Mouse (Mus musculus) forebrain, embryonic 14.5 days (tissue): ENCODE measurements around the gene Tmem41a. TPM values are rescaled to one million over a fixed set of nuclear protein-coding genes. Genes with fewer than 3 reads are reported as not detected.

Source experiments
- ATAC-seq: fragments of 200-750 bp; cut with Nextera tagmentation; 2 replicates; pipeline ENCODE4 v1.8.0; 2017; ENCODE audit warnings: mild to moderate bottlenecking, moderate library complexity
- DNase-seq: peaks from one replicate; pipeline ENCODE4 v3.0.0-alpha.2; 2015; ENCODE audit warnings: low spot score
- H3K27ac ChIP-seq: fragments of 300-500 bp; sonication (generic); 2 replicates; pipeline ENCODE4 v1.5.1; 2014; ENCODE audit warnings: low read depth, mild to moderate bottlenecking, control low read depth, low read length, moderate library complexity
- H3K27me3 ChIP-seq: fragments of 300-500 bp; sonication (generic); replicated peaks from 2 replicates; pipeline ENCODE4 v1.6.1; 2014; ENCODE audit warnings: low read length, control low read depth, mixed read lengths; ENCODE audit not compliant: control insufficient read depth, insufficient read depth
- H3K36me3 ChIP-seq: fragments of 300-500 bp; sonication (generic); 2 replicates; pipeline ENCODE4 v1.6.1; 2014; ENCODE audit warnings: low read length, control low read depth; ENCODE audit not compliant: control insufficient read depth, insufficient read depth
- H3K4me1 ChIP-seq: fragments of 300-500 bp; sonication (generic); 2 replicates; pipeline ENCODE4 v1.6.1; 2014; ENCODE audit warnings: antibody characterized with exemption, low read length, control low read depth; ENCODE audit not compliant: control insufficient read depth, insufficient read depth
- H3K4me2 ChIP-seq: fragments of 300-500 bp; sonication (generic); 2 replicates; pipeline ENCODE4 v1.6.1; 2014; ENCODE audit warnings: mild to moderate bottlenecking, control low read depth, low read length
- H3K4me3 ChIP-seq: fragments of 300-500 bp; sonication (generic); 2 replicates; pipeline ENCODE4 v1.5.1; 2014; ENCODE audit warnings: low read depth, low read length, control low read depth
- H3K9ac ChIP-seq: fragments of 300-500 bp; sonication (generic); 2 replicates; pipeline ENCODE4 v1.6.1; 2014; ENCODE audit warnings: mild to moderate bottlenecking, low read length, control low read depth, moderate library complexity
- H3K9me3 ChIP-seq: fragments of 300-500 bp; sonication (generic); replicated peaks from 2 replicates; pipeline ENCODE4 v1.6.1; 2016; ENCODE audit warnings: low read length, control low read depth, mixed read lengths; ENCODE audit not compliant: control insufficient read depth
- WGBS: fragments of 180-500 bp; shearing (Covaris S2); extraction: QIAGEN DNeasy Blood & Tissue Kit; methylation state at CpG from one replicate; pipeline ENCODE4 v1.1.7; 2014; 5-methylcytosine and 5-hydroxymethylcytosine counted together
- polyA plus RNA-seq: library from polyadenylated mRNA; unstranded; fragments of >200 nt; fragmentation: Nextera tagmentation; extraction: Ambion mirVana; gene quantifications from 2 replicates; pipeline ENCODE4 v1.2.1, GENCODE M21; 2014

Gene Tmem41a
- polyA plus RNA-seq, 1 experiment from 2014 or later = 33.5 TPM

DNA sequence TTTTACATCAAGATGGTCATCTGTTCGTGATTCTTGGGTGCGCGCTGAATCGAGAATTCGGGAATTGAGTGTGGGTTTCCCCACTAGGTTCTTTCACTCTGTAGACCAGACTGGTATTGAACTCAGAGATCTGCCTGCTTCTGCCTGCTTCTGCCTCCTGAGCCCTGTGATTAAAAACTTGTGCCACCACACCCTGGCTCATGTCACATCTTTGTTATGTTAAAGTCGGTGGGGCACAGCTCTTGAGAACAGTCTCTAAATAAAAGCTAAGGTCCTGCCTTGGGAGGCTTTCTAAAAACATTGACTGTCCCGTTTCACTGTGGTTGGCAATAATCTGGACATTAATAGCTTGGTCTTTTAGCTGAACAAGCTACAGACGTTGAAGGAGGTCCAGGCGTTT is 35.8 kb upstream of the Tmem41a start:
- Histone ChIP-seq H3K4me3 (no peak overlapping the region), H3K4me2 (no peak overlapping the region), H3K9me3 (no peaks in the 10 kb centered on the region), H3K36me3 (no peaks in the 10 kb centered on the region), H3K9ac (no peak overlapping the region), H3K27ac (no peak overlapping the region), H3K27me3 (no peaks in the 10 kb centered on the region), H3K4me1 (no peaks in the 10 kb centered on the region)
- no peak for DNase-seq
- no peak for ATAC-seq
- WGBS = 92% methylated on average over 9 of the region's 9 CpGs

- ATAC-seq (no peak), DNase-seq (no peak)
- 80% methylated on average over 5 of the region's 5 CpGs for WGBS
- Histone ChIP-seq H3K9me3 (no peaks in the 10 kb centered on the region), H3K4me1 (no peaks in the 10 kb centered on the region), H3K36me3 (no peaks in the 10 kb centered on the region), H3K27me3 (no peaks in the 10 kb centered on the region), H3K4me3 (no peak overlapping the region), H3K9ac (no peak overlapping the region), H3K4me2 (no peak overlapping the region), H3K27ac (no peak overlapping the region)
These were observed 30.0 kb upstream of the Tmem41a start for GRCm38 (mm10) chr16:21977347-21977746.

DNA sequence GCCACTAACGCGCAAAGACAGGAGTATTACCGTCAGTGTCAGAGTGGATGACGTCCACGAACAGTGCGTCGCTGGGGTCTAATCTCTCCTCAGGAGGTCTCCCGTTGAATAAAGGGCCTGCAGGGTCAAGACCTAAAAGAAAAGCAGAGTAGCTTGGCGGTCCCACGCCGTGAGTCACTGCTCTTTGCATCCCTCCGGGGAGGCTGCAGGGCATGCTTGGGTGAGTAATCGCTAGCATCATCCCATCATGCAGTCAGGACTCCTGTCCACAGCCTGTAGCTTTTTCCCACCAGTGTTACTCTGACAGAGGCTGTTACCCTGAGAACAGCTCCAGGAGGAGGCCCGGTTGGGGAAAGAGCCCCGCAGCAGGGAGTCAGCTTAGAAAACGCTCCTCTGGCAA is 28.9 kb upstream of the Tmem41a start:
- H3K9ac ChIP-seq = no peak overlapping the region
- DNase-seq (no peak), ATAC-seq (no peak)
- H3K4me2 ChIP-seq = peak overlapping the region; percentile 2; the same call in 1 of the 2 replicates
- H3K27ac ChIP-seq = no peak overlapping the region
- H3K27me3 ChIP-seq = no peaks in the 10 kb centered on the region
- whole genome bisulfite sequencing = 1% methylated on average over 16 of the region's 16 CpGs
- H3K9me3 ChIP-seq = no peaks in the 10 kb centered on the region
- H3K36me3 ChIP-seq = no peaks in the 10 kb centered on the region
- H3K4me3 ChIP-seq = no peak overlapping the region
- H3K4me1 ChIP-seq = no peaks in the 10 kb centered on the region

DNA sequence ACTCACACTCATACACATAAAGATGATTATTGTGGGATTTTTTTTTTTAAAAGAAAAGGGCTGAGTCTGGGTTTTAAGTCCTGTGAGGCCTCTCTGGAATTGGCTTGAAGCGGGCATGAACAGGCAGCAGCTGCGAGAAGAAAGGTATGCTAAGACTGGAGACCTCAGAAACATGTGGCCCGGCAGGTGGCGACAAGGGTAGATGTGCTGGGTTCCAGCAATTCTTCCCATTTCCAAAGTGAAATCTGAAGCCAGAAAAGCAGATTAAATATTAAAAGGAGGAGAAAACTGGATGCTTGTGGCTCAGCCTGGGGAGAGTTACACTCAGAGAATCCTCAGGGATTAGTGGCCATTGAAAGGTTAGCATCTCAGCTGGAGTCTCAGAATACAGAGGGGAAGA is 24.1 kb upstream of the Tmem41a start:
- H3K27me3 ChIP-seq = no peaks in the 10 kb centered on the region
- ATAC-seq (no peak), DNase-seq (no peak)
- H3K4me1 ChIP-seq = no peaks in the 10 kb centered on the region
- H3K27ac ChIP-seq = no peak overlapping the region
- H3K36me3 ChIP-seq = no peaks in the 10 kb centered on the region
- WGBS = 55% methylated on average over 4 of the region's 4 CpGs
- H3K9me3 ChIP-seq = no peaks in the 10 kb centered on the region
- no peak overlapping the region for H3K9ac ChIP-seq
- no peak overlapping the region for H3K4me3 ChIP-seq
- no peak overlapping the region for H3K4me2 ChIP-seq

DNA sequence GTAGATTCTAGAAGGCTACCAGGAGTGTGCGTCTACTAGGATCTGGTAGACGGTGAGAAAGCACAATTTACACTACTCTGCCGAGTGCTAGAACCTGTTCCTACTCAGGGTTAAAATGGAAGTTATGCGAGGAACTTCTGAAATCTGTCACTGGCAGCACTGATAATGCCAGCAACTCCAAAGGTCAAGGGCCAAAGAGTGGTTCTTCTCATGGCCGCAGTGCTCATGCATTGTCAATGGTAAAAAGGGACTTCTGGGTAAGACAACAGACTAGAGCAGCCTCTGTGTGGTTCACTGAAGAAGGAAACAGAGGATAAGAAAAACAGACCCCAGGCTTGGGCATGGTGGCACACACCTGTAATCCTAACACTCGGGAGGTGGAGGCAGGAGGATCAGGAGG is 23.2 kb upstream of the Tmem41a start:
- DNase-seq (no peak), ATAC-seq (no peak)
- Histone ChIP-seq H3K4me1 (no peaks in the 10 kb centered on the region), H3K27me3 (no peaks in the 10 kb centered on the region), H3K9ac (no peak overlapping the region), H3K27ac (no peak overlapping the region), H3K4me2 (no peak overlapping the region), H3K4me3 (no peak overlapping the region), H3K36me3 (no peaks in the 10 kb centered on the region), H3K9me3 (no peaks in the 10 kb centered on the region)
- 94% methylated on average over 6 of the region's 6 CpGs for WGBS

DNA sequence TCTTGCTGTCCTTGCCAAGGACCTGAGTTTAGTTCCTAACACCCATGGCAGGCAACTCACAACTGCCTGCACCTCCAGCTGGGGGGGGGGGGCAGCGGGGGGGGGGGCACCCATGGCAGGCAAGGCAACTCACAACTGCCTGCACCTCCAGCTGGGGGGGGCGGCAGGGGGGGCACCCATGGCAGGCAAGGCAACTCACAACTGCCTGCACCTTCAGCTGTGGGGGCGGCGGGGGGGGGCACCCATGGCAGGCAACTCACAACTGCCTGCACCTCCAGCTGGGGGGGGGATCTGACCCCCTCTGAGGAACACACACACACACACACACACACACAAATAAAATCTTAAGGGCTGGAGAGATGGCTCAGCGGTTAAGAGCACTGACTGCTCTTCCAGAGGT is 22.5 kb upstream of the Tmem41a start:
- Histone ChIP-seq H3K9me3 (no peaks in the 10 kb centered on the region), H3K27me3 (no peaks in the 10 kb centered on the region), H3K4me2 (no peak overlapping the region), H3K9ac (no peak overlapping the region), H3K36me3 (no peaks in the 10 kb centered on the region), H3K4me1 (no peaks in the 10 kb centered on the region), H3K4me3 (no peak overlapping the region), H3K27ac (no peak overlapping the region)
- ATAC-seq (no peak), DNase-seq (no peak)
- WGBS = 93% methylated on average over 4 of the region's 5 CpGs

GRCm38 (mm10) chr16:21965576-21965975 is 18.2 kb upstream of the Tmem41a start:
- Histone ChIP-seq H3K4me1 (no peaks in the 10 kb centered on the region), H3K27ac (no peak overlapping the region), H3K9ac (no peak overlapping the region), H3K36me3 (no peaks in the 10 kb centered on the region), H3K9me3 (no peaks in the 10 kb centered on the region), H3K27me3 (no peaks in the 10 kb centered on the region), H3K4me2 (no peak overlapping the region), H3K4me3 (no peak overlapping the region)
- 87% methylated on average over 3 of the region's 3 CpGs for WGBS
- ATAC-seq (no peak), DNase-seq (no peak)

GRCm38 (mm10) chr16:21955591-21955990 is 8.2 kb upstream of the Tmem41a start:
- no peak overlapping the region for H3K4me3 ChIP-seq
- no peak overlapping the region for H3K9ac ChIP-seq
- H3K9me3 ChIP-seq = no peaks in the 10 kb centered on the region
- no peak overlapping the region for H3K27ac ChIP-seq
- no peak for DNase-seq
- H3K4me2 ChIP-seq = no peak overlapping the region
- H3K27me3 ChIP-seq = no peaks in the 10 kb centered on the region
- no peak for ATAC-seq
- H3K36me3 ChIP-seq = no peaks in the 10 kb centered on the region
- WGBS = 86% methylated on average over 12 of the region's 12 CpGs
- no peaks in the 10 kb centered on the region for H3K4me1 ChIP-seq

DNA sequence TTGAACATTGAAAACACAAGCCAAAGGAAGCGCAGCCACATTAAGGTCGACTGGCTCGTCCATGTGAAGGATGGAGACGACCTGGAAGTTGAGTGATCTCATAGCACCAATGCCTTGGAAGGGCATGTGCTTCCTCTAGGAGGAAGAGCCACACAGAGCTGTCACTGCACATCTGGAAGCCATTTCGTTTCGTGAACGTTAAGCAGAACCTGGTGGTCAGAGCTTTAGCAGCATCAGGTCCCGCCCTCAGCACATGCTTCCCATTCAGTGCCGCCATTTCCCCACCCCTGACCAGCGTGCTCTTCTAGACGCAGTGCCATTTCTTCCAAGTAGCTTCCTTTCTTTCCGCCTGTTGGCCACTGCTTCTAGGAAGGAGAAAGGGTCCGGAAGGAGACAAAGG is 18.9 kb downstream of the Tmem41a start:
- Histone ChIP-seq H3K4me3 (no peak overlapping the region), H3K36me3 (peaks cover 54% of the 10 kb centered on the region), H3K27me3 (no peaks in the 10 kb centered on the region), H3K9me3 (no peaks in the 10 kb centered on the region), H3K9ac (no peak overlapping the region), H3K4me2 (no peak overlapping the region), H3K4me1 (no peaks in the 10 kb centered on the region), H3K27ac (no peak overlapping the region)
- ATAC-seq (no peak), DNase-seq (no peak)
- WGBS = 90% methylated on average over 13 of the region's 13 CpGs

GRCm38 (mm10) chr16:21916681-21917080 is 30.7 kb downstream of the Tmem41a start:
- Histone ChIP-seq H3K27me3 (no peaks in the 10 kb centered on the region), H3K36me3 (peaks cover 41% of the 10 kb centered on the region), H3K9me3 (no peaks in the 10 kb centered on the region), H3K27ac (no peak overlapping the region), H3K4me3 (no peak overlapping the region), H3K4me1 (no peaks in the 10 kb centered on the region), H3K4me2 (no peak overlapping the region), H3K9ac (no peak overlapping the region)
- DNase-seq (no peak), ATAC-seq (no peak)
- WGBS = 60% methylated on average over 7 of the region's 7 CpGs
